ENCODE assay signal across 8 mouse cellular contexts in genomic region chr17:78562768-78563660, GRCm38 (mm10). TPM values are rescaled to one million over a fixed set of nuclear protein-coding genes. Genes with fewer than 3 reads are reported as not detected.
DNase-seq lines count a peak whose midpoint lies in the region; ATAC-seq and TF ChIP-seq lines count a peak whose summit lies in the region.

No protein-coding gene starts in this region.

- H3K9ac ChIP-seq in forebrain, embryonic 13.5 days: no peak overlapping the region
- no peak overlapping the region for H3K9ac ChIP-seq in forebrain, embryonic 12.5 days
- H3K9ac ChIP-seq in liver, embryonic 11.5 days (ENCODE audit: low read depth, low read length): no peak overlapping the region

- H3K4me3 ChIP-seq in forebrain, embryonic 13.5 days: no peak overlapping the region
- no peak overlapping the region for H3K4me3 ChIP-seq in forebrain, embryonic 12.5 days (replicated peaks)
- H3K4me3 ChIP-seq in bone marrow, adult 2 months (replicated peaks; ENCODE audit: control insufficient read depth, low read depth, low read length): peak overlapping the region; percentile 24
- no peak overlapping the region for H3K4me3 ChIP-seq in liver, embryonic 11.5 days (ENCODE audit: low read depth, low read length)

- 41% methylated on average over 18 of the region's 18 CpGs for WGBS in forebrain, embryonic 13.5 days
- 40% methylated on average over 18 of the region's 18 CpGs for WGBS in forebrain, embryonic 12.5 days
- WGBS in bone marrow, adult 2 months: 25% methylated on average over 18 of the region's 18 CpGs
- WGBS in liver, embryonic 11.5 days: 26% methylated on average over 18 of the region's 18 CpGs

- TF ChIP-seq CTCF in bone marrow, adult 2 months (IDR thresholded peaks at IDR 0.05; ENCODE audit: control insufficient read depth, insufficient read depth, low read length): no peak

- no peaks in the 10 kb centered on the region for H3K4me1 ChIP-seq in forebrain, embryonic 13.5 days
- peaks cover 9% of the 10 kb centered on the region for H3K4me1 ChIP-seq in forebrain, embryonic 12.5 days
- peaks cover 2% of the 10 kb centered on the region for H3K4me1 ChIP-seq in bone marrow, adult 2 months (ENCODE audit: control insufficient read depth, insufficient read depth, low read length)
- H3K4me1 ChIP-seq in liver, embryonic 11.5 days (replicated peaks; ENCODE audit: control insufficient read depth, insufficient read depth, low read length): peaks cover 8% of the 10 kb centered on the region

- intact Hi-C loops in heart, postnatal 10 days (cut with DNase I): no loop called here

- H3K27me3 ChIP-seq in forebrain, embryonic 13.5 days: no peaks in the 10 kb centered on the region
- no peaks in the 10 kb centered on the region for H3K27me3 ChIP-seq in forebrain, embryonic 12.5 days
- no peaks in the 10 kb centered on the region; the same call in 1 of the 2 replicates for H3K27me3 ChIP-seq in liver, embryonic 11.5 days (replicated peaks; ENCODE audit: control insufficient read depth, insufficient read depth, low read length)

- H3K9me3 ChIP-seq in forebrain, embryonic 13.5 days (replicated peaks): no peaks in the 10 kb centered on the region
- no peaks in the 10 kb centered on the region for H3K9me3 ChIP-seq in forebrain, embryonic 12.5 days
- no peaks in the 10 kb centered on the region for H3K9me3 ChIP-seq in liver, embryonic 11.5 days (ENCODE audit: control insufficient read depth, low read length)

- no peaks in the 10 kb centered on the region for H3K36me3 ChIP-seq in forebrain, embryonic 13.5 days (ENCODE audit: poor library complexity, severe bottlenecking)
- no peaks in the 10 kb centered on the region for H3K36me3 ChIP-seq in forebrain, embryonic 12.5 days (replicated peaks)
- no peaks in the 10 kb centered on the region for H3K36me3 ChIP-seq in liver, embryonic 11.5 days (ENCODE audit: control insufficient read depth, insufficient read depth, low read length)

- no peak for ATAC-seq in forebrain, embryonic 13.5 days
- no peak for ATAC-seq in forebrain, embryonic 12.5 days (ENCODE audit: low FRiP score)
- no peak for ATAC-seq in liver, embryonic 11.5 days (replicated peaks; ENCODE audit: low FRiP score)

- no peak overlapping the region for H3K27ac ChIP-seq in forebrain, embryonic 13.5 days
- no peak overlapping the region for H3K27ac ChIP-seq in forebrain, embryonic 12.5 days
- H3K27ac ChIP-seq in bone marrow, adult 2 months (ENCODE audit: control insufficient read depth, insufficient read depth, low read depth, low read length, poor library complexity): no peak overlapping the region
- no peak overlapping the region for H3K27ac ChIP-seq in liver, embryonic 11.5 days (ENCODE audit: low read depth, low read length)

- peak; percentile 32 to 43 for DNase-seq in heart, postnatal 10 days
- DNase-seq in liver, embryonic 11.5 days (ENCODE audit: low spot score): no peak
- DNase-seq in thymus, postnatal 14 days: no peak
- DNase-seq in urinary bladder, postnatal 25 days (ENCODE audit: low spot score): no peak
- DNase-seq in cerebellum, postnatal 4 days (ENCODE audit: low spot score in 2 of 2): no peak

- no peak for TF ChIP-seq POLR2A in bone marrow, adult 2 months (IDR thresholded peaks at IDR 0.05; ENCODE audit: borderline replicate concordance, control insufficient read depth, low read depth, low read length)

- 0 out of 2 replicates have a peak overlapping the region, but pooled peaks have one; percentile 11 for H3K4me2 ChIP-seq in forebrain, embryonic 13.5 days
- no peak overlapping the region for H3K4me2 ChIP-seq in forebrain, embryonic 12.5 days
- peak overlapping the region; percentile 43 for H3K4me2 ChIP-seq in liver, embryonic 11.5 days

RNA-seq across cellular contexts. Expression of gene Vit, which starts 55.1 kb away (rescaled TPM):
- polyA plus RNA-seq in forebrain, embryonic 13.5 days (2015; fragmentation: Nextera tagmentation; extraction: Ambion mirVana): 13.6 TPM in 2 replicates
- polyA plus RNA-seq in forebrain, embryonic 12.5 days (2016; fragmentation: Nextera tagmentation; extraction: Ambion mirVana): 11.6 TPM in 2 replicates
- polyA plus RNA-seq in bone marrow, adult 2 months (2011; ENCODE audit: insufficient read depth, insufficient read length, low replicate concordance, missing spikeins): 0.60 and 1.6 TPM in 2 replicates
- total RNA-seq in heart, postnatal 10 days (2021): 1 to 10 TPM; 1.2 to 1.8 TPM
- polyA plus RNA-seq in liver, embryonic 11.5 days (2014; fragmentation: Nextera tagmentation; extraction: Ambion mirVana): 0.08 and 0.12 TPM in 2 replicates

Comparison
In these comparisons a context has a peak if more than half of its experiments do, and no peak if none do; other contexts are left out.
1. DNase-seq: peak in heart, postnatal 10 days (2 of 2); none in liver, embryonic 11.5 days (single experiment), thymus, postnatal 14 days (single experiment), urinary bladder, postnatal 25 days (single experiment) and cerebellum, postnatal 4 days (0 of 2).